In genomic region chr1:180249666-180250440, GRCm38 (mm10) we compare ENCODE assay signal across 8 mouse cellular contexts. TPM values are rescaled to one million over a fixed set of nuclear protein-coding genes. Genes with fewer than 3 reads are reported as not detected.
DNase-seq lines count a peak whose midpoint lies in the region; ATAC-seq lines count a peak whose summit lies in the region.

No protein-coding gene starts in this region.

- ATAC-seq in intestine, embryonic 16.5 days, result peak; percentile 49
- no peak for ATAC-seq in limb, embryonic 11.5 days (ENCODE audit: insufficient number of reproducible peaks, low FRiP score, low TSS enrichment, low read depth)
- ATAC-seq in midbrain, embryonic 13.5 days, result peak; percentile 65
- peak; percentile 59; the same call in 1 of the 2 replicates for ATAC-seq in stomach, embryonic 16.5 days (ENCODE audit: insufficient read depth, low FRiP score)

- H3K4me1 ChIP-seq in intestine, embryonic 16.5 days (ENCODE audit: control insufficient read depth, insufficient read depth, low read length), result peaks cover 8% of the 10 kb centered on the region
- H3K4me1 ChIP-seq in limb, embryonic 11.5 days (ENCODE audit: control insufficient read depth, insufficient read depth, low read length), result no peaks in the 10 kb centered on the region; the same call in 1 of the 2 replicates
- peaks cover 11% of the 10 kb centered on the region for H3K4me1 ChIP-seq in midbrain, embryonic 13.5 days (replicated peaks)
- peaks cover 11% of the 10 kb centered on the region for H3K4me1 ChIP-seq in stomach, embryonic 16.5 days (ENCODE audit: control insufficient read depth, insufficient read depth, low read length)

- H3K9me3 ChIP-seq in intestine, embryonic 16.5 days (ENCODE audit: control insufficient read depth, low read length), result no peaks in the 10 kb centered on the region
- H3K9me3 ChIP-seq in limb, embryonic 11.5 days (ENCODE audit: control insufficient read depth, low read length), result no peaks in the 10 kb centered on the region
- no peaks in the 10 kb centered on the region for H3K9me3 ChIP-seq in midbrain, embryonic 13.5 days
- H3K9me3 ChIP-seq in stomach, embryonic 16.5 days (replicated peaks; ENCODE audit: control insufficient read depth, low read length), result no peaks in the 10 kb centered on the region

- H3K27me3 ChIP-seq in intestine, embryonic 16.5 days (replicated peaks; ENCODE audit: control insufficient read depth, insufficient read depth, low read length), result no peaks in the 10 kb centered on the region
- no peaks in the 10 kb centered on the region for H3K27me3 ChIP-seq in limb, embryonic 11.5 days (ENCODE audit: control insufficient read depth, insufficient read depth, low read length)
- peaks cover 11% of the 10 kb centered on the region for H3K27me3 ChIP-seq in midbrain, embryonic 13.5 days
- H3K27me3 ChIP-seq in stomach, embryonic 16.5 days (ENCODE audit: control insufficient read depth, insufficient read depth, low read length), result no peaks in the 10 kb centered on the region

- H3K27ac ChIP-seq in intestine, embryonic 16.5 days (ENCODE audit: low read length), result no peak overlapping the region
- no peak overlapping the region for H3K27ac ChIP-seq in limb, embryonic 11.5 days (replicated peaks; ENCODE audit: low read depth, low read length)
- no peak overlapping the region for H3K27ac ChIP-seq in midbrain, embryonic 13.5 days
- H3K27ac ChIP-seq in stomach, embryonic 16.5 days (ENCODE audit: low read length), result no peak overlapping the region

- H3K36me3 ChIP-seq in intestine, embryonic 16.5 days (ENCODE audit: control insufficient read depth, insufficient read depth, low read length), result no peaks in the 10 kb centered on the region
- no peaks in the 10 kb centered on the region for H3K36me3 ChIP-seq in limb, embryonic 11.5 days (ENCODE audit: control insufficient read depth, insufficient read depth, low read length)
- no peaks in the 10 kb centered on the region for H3K36me3 ChIP-seq in midbrain, embryonic 13.5 days
- H3K36me3 ChIP-seq in stomach, embryonic 16.5 days (ENCODE audit: control insufficient read depth, insufficient read depth, low read length), result no peaks in the 10 kb centered on the region

- H3K4me3 ChIP-seq in intestine, embryonic 16.5 days (ENCODE audit: low read length), result no peak overlapping the region
- no peak overlapping the region for H3K4me3 ChIP-seq in limb, embryonic 11.5 days (ENCODE audit: low read depth, low read length)
- H3K4me3 ChIP-seq in midbrain, embryonic 13.5 days (replicated peaks), result no peak overlapping the region
- no peak overlapping the region for H3K4me3 ChIP-seq in stomach, embryonic 16.5 days (replicated peaks; ENCODE audit: low read length)

- H3K4me2 ChIP-seq in intestine, embryonic 16.5 days (ENCODE audit: low read depth, low read length), result peak overlapping the region; percentile 24; the same call in 1 of the 2 replicates
- no peak overlapping the region for H3K4me2 ChIP-seq in limb, embryonic 11.5 days (ENCODE audit: low read depth, severe bottlenecking)
- peak overlapping the region; percentile 22 for H3K4me2 ChIP-seq in midbrain, embryonic 13.5 days (replicated peaks)
- H3K4me2 ChIP-seq in stomach, embryonic 16.5 days (ENCODE audit: low read depth, low read length), result peak overlapping the region; percentile 22; the same call in 1 of the 2 replicates

- DNase-seq in ovary, adult 18-20 months (ENCODE audit: low spot score), result peak; percentile 68
- DNase-seq in ovary, postnatal 10 days (ENCODE audit: low spot score), result no peak
- DNase-seq in embryo, embryonic 11 days, result peak; percentile 62
- peak; percentile 99 for DNase-seq in heart, adult 11 months
- DNase-seq in limb, embryonic 11.5 days (ENCODE audit: low spot score), result peak; percentile 34

- WGBS in intestine, embryonic 16.5 days, result 32% methylated on average over 20 of the region's 20 CpGs
- whole genome bisulfite sequencing in limb, embryonic 11.5 days, result 19% methylated on average over 20 of the region's 20 CpGs
- WGBS in midbrain, embryonic 13.5 days, result 21% methylated on average over 20 of the region's 20 CpGs
- 28% methylated on average over 20 of the region's 20 CpGs for WGBS in stomach, embryonic 16.5 days

- H3K9ac ChIP-seq in intestine, embryonic 16.5 days (ENCODE audit: low read depth, low read length), result 0 out of 2 replicates have a peak overlapping the region, but pooled peaks have one; percentile 22
- H3K9ac ChIP-seq in limb, embryonic 11.5 days (ENCODE audit: low read length), result no peak overlapping the region
- H3K9ac ChIP-seq in midbrain, embryonic 13.5 days (replicated peaks), result no peak overlapping the region
- H3K9ac ChIP-seq in stomach, embryonic 16.5 days (ENCODE audit: low read length), result peak overlapping the region; percentile 37

RNA-seq across cellular contexts. Expression of gene Psen2, which starts 13.4 kb away (rescaled TPM):
- polyA plus RNA-seq in intestine, embryonic 16.5 days (2015; fragmentation: Nextera tagmentation; extraction: Ambion mirVana), result 22.6 and 25.2 TPM in 2 replicates
- polyA plus RNA-seq in limb, embryonic 11.5 days (2014; fragmentation: Nextera tagmentation; extraction: Ambion mirVana), result 7.4 and 8.3 TPM in 2 replicates
- 10.7 and 11.1 TPM in 2 replicates for polyA plus RNA-seq in midbrain, embryonic 13.5 days (2015; fragmentation: Nextera tagmentation; extraction: Ambion mirVana)
- 17.4 and 20.7 TPM in 2 replicates for polyA plus RNA-seq in stomach, embryonic 16.5 days (2015; fragmentation: Nextera tagmentation; extraction: Ambion mirVana)

RNA-seq across cellular contexts. Expression of gene Coq8a, which starts 50.5 kb away (rescaled TPM):
- polyA plus RNA-seq in intestine, embryonic 16.5 days (2015; fragmentation: Nextera tagmentation; extraction: Ambion mirVana), result 24.8 and 30.4 TPM in 2 replicates
- 2.0 and 2.3 TPM in 2 replicates for polyA plus RNA-seq in limb, embryonic 11.5 days (2014; fragmentation: Nextera tagmentation; extraction: Ambion mirVana)
- polyA plus RNA-seq in midbrain, embryonic 13.5 days (2015; fragmentation: Nextera tagmentation; extraction: Ambion mirVana), result 2.2 and 2.6 TPM in 2 replicates
- polyA plus RNA-seq in stomach, embryonic 16.5 days (2015; fragmentation: Nextera tagmentation; extraction: Ambion mirVana), result 25.7 and 38.3 TPM in 2 replicates

Comparison
In these comparisons a context has a peak if more than half of its experiments do, and no peak if none do; other contexts are left out.
1. H3K9ac ChIP-seq: peak in intestine, embryonic 16.5 days (single experiment) and stomach, embryonic 16.5 days (single experiment); none in limb, embryonic 11.5 days (single experiment) and midbrain, embryonic 13.5 days (single experiment).